Mouse (Mus musculus) erythroblast, embryonic 14.5 days (primary cell): ENCODE data around the gene Bdh1.

Source experiments
- GATA1 ChIP-seq: IDR thresholded peaks from 2 replicates; pipeline ENCODE4 v1.6.1; 2012; ENCODE audit warnings: low read length, inconsistent platforms, mixed read lengths
- TAL1 ChIP-seq: IDR thresholded peaks from 3 replicates; pipeline ENCODE4 v1.6.1; 2012; ENCODE audit warnings: low read length, inconsistent platforms, mixed read lengths

- TF ChIP-seq GATA1 = no peak
- no peak for TF ChIP-seq TAL1
Measured at GRCm38 (mm10) chr16:31487266-31487665, 65.2 kb downstream of the Bdh1 start.
